Mouse (Mus musculus): Measurements from ENCODE around the gene Arhgef11. TPM values are rescaled to one million over a fixed set of nuclear protein-coding genes. Genes with fewer than 3 reads are reported as not detected.

Gene Arhgef11
- total RNA-seq, 2 experiments from 2014 or later = 2.1 to 5.3 TPM

DNA sequence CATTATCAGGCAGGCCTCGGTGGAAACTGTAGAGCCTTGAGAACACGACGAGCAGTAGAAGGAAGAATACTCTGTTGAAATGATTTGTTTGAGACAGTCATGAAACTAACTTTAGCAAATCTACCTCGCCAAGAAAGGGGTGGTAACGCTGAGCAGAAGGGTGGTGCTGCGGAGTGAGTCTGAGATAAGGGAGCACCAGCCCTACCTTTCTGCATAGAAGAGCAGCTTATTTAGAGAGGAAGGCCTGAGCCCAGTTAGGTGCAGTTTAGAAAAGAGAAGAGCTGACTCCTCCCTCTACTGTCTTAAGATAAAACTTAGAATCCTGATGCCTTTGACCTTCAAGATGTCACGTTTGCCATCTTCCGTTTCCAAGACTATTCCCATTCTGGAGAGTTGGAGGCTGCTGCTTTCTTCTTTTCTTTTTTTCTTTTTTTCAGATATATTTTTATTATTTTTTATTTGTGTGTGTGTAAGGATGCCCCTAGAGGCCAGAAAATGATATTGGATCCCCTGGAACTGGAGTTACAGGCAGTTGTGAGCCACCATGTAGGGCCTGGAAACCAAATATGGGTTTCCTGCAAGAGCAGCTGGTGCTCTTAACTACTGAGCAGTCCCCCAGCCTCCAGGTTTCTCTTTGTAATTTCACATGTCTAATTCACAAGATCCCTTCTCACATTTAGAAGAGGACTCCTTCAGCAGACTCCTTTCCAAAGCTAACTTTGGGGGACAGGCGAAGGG is 42.5 kb downstream of the Arhgef11 start:
- ATAC-seq (replicated peaks; ENCODE audit: low FRiP score, low TSS enrichment, poor library complexity, severe bottlenecking) = 0 out of 2 replicates have a peak, but pooled peaks have one; percentile 44

DNA sequence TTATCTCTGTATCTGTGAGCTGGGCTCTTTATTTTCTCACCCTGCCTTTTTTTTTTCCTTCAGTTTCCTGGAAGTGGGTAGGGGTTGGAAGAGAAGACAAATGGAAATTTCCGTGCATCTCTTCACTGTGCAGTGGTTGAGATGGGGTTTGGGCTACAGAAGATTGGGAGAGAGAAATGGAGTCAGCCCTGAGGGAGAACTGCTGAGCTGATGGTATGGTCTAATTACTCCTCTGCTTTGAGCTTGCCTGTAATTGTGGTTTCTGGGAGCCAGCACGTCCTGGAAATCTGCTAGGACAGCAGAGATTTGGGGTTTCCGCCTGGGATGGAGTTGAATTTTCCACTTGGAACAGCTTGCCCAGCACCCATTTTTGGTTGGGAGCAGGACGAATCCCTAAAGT is 43.1 kb downstream of the Arhgef11 start:
- no peak for ATAC-seq (replicated peaks; ENCODE audit: low FRiP score, low TSS enrichment, poor library complexity, severe bottlenecking)

DNA sequence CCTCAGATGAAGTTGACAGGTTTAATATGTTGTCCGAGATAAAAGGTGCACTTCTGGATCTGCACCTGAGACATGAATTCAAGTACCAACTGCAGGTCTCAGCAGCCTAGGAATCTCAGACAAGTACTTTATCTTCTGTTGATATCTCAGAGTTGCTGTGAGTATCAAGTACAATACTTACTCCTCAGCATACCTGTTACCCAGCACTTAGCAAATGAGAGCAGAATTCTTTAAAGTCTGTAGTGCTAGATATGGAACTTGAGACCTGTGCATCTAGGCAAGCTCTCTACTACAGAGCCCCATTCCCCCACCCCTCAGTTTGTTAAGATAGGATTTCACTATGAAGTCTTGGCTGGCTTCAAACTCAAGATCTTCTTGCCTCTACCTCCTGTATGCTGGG is 43.9 kb downstream of the Arhgef11 start:
- no peak for ATAC-seq (replicated peaks; ENCODE audit: low FRiP score, low TSS enrichment, poor library complexity, severe bottlenecking)

DNA sequence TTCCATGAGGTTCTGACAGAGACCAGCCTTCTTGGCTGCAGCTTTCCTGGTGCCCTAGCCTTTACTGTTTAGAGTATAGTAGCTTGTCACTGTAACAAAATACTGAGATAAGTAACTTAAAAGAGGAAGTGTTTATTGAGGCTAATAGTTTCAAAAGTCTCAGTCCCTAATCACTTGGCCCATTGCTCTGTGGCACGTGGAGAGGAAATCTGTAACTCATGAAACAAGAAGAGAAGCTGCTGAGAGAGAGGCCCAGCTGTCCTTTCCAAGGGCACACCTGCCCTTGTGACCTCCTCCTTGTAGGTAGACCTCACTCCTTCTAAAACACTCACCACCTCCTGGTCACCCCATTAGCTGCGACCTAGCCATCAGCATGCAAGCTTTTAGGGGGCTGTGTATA is 101.2 kb downstream of the Arhgef11 start:
- no peak for ATAC-seq (replicated peaks; ENCODE audit: low FRiP score, low TSS enrichment, poor library complexity, severe bottlenecking)

DNA sequence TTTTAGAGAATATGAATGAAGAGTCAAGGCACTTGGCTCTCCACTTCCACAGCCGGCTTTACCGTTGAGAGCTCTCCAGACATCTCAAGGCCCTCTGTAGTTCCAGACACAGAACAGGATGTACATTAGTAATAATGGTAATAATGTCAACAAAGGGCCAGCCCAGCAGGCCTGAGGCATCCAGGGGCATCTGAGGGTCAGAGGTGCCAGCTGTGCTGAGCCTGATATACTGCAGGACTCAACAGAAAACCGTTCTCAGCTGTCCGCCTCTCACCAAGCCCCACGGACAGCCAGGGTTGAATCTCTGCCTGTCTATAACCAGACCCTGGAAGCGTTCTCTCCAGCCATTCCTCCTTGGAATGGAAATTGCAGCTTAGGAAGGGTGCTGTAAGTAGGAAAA is 107.2 kb downstream of the Arhgef11 start:
- ATAC-seq (replicated peaks; ENCODE audit: low FRiP score, low TSS enrichment, poor library complexity, severe bottlenecking) = no peak

DNA sequence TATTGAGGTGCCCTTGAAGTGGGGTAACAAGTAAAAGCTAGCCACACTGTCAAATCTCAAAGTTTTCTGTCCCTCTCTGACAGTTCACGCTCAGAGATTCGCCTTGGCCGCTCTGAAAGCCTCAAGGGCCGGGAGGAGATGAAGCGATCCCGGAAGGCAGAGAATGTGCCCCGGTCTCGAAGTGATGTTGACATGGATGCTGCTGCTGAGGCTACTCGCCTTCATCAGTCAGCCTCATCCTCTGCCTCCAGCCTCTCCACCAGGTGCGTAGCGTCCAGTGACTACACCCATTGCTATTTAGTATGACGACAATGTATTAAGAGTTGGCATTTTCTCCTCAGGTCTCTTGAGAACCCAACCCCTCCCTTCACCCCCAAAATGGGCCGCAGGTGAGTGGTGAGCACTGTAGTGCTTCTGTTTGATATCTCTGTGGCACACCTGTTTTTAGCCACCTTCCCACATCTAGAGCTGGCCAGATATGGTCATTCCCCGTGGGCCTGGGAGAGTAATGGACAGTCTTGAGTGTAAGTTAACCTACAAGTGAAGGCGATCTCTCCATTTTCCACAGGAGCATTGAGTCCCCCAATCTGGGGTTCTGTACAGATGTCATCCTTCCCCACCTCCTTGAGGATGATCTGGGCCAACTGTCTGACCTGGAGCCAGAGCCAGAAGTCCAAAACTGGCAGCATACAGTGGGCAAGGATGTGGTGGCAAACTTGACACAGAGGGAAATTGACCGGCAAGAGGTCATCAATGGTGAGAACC is 108.2 kb downstream of the Arhgef11 start:
- ATAC-seq (replicated peaks; ENCODE audit: low FRiP score, low TSS enrichment, poor library complexity, severe bottlenecking) = no peak

DNA sequence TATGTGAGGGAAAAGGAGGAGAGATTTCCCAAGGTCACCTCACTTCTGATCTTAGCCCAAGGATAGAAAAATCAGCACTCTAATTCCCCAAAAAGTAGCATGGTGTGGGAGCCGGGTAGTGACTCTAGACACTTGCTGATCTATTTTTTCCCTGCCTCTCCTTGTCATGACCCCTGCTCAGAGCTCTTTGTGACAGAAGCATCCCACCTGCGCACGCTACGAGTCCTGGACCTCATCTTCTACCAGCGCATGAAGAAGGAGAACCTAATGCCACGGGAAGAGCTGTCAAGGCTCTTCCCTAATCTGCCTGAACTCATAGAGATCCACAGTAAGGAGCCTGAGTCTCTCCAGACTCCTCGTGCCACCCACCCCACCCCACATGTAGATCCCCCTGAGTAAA is 108.8 kb downstream of the Arhgef11 start:
- ATAC-seq (replicated peaks; ENCODE audit: low FRiP score, low TSS enrichment, poor library complexity, severe bottlenecking) = no peak

DNA sequence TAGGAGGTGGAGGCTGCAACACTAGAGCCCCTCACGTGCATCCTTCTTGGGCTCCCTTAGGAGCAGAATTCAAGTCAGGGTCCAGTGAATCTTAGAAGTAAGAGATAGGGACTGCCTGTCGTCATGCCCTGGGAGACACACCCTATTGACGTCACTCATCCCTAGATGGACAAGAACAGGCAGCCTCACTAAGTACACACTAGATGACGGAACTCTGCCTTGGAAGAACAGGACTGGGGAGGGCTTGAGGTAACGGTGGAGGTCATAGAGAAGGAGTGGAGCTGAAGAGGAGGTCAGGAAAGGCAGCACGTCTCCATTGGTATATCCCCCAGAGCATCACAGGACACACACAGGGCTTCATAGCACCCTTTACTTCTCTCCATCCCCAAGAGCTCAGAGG is 111.3 kb downstream of the Arhgef11 start:
- peak; percentile 13; the same call in 1 of the 2 replicates for ATAC-seq (replicated peaks; ENCODE audit: low FRiP score, low TSS enrichment, poor library complexity, severe bottlenecking)

DNA sequence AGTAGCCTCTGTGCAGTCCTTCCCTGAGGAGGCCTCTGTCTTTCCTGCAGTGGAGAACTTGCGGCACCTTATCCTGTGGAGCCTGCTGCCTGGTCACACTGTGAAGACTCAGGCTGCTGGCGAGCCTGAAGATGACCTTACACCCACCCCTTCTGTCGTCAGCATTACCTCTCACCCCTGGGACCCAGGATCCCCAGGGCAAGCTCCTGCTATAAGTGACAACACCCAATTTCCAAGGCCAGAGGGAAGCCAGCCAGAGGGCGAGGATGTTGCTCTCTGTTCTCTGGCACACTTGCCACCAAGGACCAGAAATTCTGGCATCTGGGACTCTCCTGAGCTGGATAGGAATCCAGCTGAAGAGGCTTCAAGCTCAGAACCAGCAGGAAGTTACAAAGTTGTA is 115.7 kb downstream of the Arhgef11 start:
- ATAC-seq (replicated peaks; ENCODE audit: low FRiP score, low TSS enrichment, poor library complexity, severe bottlenecking) = no peak

DNA sequence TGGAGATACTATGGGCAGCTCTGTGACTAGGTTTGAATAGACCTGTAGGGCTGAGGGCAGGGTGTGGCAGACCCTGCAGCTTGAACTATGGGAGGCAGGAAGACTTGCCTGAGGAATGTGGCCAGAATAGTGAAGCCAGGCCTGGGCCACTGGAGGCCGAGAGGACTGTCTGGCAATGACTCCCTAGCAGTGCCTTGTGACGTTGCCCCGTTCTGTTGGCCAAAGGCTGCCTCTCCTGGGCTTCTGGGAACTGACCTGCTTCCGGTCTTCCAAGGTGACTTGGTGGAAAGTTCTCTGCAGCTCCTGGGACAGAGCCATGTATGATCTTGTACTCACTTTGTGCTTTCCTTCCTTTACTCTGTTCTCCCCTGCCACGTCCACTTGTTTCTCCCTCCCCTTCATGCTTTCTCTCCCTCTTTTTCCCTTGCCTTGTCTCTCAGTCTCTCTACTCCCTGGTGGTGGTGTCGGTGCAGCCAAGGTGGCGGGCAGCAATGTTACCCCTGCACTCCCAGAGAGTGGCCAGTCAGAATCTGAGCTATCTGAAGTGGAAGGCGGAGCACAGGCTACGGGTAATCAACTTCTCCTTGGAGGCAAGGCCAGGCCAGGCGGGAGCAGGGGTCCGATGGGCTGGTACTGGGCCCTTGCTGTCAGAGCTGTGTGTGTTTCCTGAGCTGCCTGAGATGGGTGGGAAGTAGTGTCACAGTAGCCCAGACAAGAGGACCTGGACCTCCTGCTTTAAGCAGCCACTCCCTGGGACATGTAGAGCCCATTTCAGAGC is 116.8 kb downstream of the Arhgef11 start:
- ATAC-seq (replicated peaks; ENCODE audit: low FRiP score, low TSS enrichment, poor library complexity, severe bottlenecking) = no peak

DNA sequence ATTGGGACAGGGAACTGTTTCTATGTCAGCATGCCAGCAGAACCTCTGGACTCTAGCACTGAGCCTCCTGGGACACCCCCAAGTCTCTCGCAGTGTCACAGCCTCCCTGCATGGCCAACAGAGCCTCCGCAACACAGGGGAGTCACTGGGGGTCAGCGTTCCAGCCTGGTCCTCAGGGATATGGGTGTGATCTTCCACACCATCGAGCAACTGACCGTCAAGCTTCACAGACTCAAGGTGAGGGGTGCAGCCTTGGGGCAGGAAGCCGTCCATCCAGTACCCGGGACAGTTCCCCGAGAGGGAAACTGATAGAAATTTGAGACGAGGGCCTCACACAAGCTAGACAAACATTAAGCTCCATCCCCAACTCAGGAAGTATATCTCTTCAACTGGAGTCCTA is 118.0 kb downstream of the Arhgef11 start:
- no peak for ATAC-seq (replicated peaks; ENCODE audit: low FRiP score, low TSS enrichment, poor library complexity, severe bottlenecking)

DNA sequence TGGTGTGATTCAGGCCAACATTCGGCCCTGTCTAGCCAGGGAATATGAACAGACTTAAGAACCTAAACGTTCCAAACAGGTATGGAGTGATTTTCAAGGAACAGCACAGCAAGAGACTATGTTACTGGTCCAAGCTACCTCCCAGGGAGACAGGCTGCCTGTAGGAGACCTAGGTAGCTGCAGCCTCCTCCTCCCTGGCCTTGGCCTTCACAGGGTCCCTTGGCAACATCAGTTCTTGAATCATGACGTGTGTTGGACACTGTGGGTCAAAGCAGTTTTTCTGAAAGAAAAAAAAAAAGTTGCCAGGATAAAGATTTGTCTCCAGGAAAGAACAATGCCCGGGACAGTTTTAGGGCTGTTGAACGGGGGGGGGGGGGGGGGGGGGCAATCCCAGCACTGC is 121.5 kb downstream of the Arhgef11 start:
- no peak for ATAC-seq (replicated peaks; ENCODE audit: low FRiP score, low TSS enrichment, poor library complexity, severe bottlenecking)

DNA sequence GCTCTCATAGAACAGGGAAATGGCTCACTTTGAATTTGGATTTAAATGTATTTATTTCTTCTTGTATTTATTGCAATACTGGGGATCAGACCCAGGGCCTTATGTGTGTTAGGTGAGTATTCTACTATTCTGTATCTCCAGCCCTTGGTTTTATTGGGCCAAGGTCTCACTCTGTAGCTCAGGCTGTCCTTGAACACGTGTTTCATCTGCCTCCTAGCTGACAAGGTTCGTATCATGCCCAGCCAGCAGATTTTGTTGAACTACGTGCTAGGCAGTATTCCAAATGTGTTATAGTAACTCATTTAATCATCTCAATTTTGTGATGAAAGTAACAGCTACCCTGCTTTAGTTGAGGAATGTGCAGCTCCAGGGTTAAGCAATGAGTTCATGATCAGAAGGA is 124.7 kb downstream of the Arhgef11 start:
- no peak for ATAC-seq (replicated peaks; ENCODE audit: low FRiP score, low TSS enrichment, poor library complexity, severe bottlenecking)

DNA sequence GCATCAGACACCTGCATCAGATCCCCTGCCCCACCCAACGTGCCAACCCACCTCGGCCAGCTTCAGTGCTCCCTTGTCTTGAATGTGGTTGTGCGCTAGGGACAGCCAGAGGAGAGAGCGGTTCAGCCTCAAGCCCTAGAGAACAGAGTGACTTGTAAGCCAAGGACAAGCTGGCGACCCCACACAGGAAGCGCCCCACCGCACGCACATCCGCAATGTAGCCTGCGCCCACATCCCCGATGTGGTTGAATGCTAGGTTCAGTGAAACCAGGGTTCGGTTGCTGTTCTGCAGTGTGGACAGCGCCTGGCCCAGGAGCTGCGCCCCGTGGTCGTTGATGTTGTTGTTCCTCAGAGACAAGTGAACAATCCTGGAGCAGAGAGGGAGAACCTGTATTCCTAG is 125.4 kb downstream of the Arhgef11 start:
- ATAC-seq (replicated peaks; ENCODE audit: low FRiP score, low TSS enrichment, poor library complexity, severe bottlenecking) = no peak

DNA sequence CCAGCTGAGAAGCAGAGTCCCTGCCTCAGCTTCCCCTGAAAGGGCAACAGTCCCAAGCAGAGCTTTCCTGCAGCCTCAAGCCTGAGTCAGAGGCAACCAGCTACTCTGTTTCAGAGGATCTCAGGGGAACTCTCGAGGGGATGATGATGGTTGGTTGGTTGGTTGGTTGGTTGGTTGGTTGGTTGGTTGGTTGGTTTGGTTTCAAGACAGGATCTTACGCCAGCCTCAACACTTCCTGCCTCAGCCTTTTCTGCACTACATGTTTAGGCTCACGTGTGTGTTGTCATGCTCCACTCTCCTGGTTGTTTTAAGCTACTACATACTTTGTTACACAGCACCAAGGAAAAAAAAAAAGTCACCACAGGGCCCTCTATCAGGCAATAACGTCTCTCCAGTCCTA is 126.6 kb downstream of the Arhgef11 start:
- no peak for ATAC-seq (replicated peaks; ENCODE audit: low FRiP score, low TSS enrichment, poor library complexity, severe bottlenecking)

DNA sequence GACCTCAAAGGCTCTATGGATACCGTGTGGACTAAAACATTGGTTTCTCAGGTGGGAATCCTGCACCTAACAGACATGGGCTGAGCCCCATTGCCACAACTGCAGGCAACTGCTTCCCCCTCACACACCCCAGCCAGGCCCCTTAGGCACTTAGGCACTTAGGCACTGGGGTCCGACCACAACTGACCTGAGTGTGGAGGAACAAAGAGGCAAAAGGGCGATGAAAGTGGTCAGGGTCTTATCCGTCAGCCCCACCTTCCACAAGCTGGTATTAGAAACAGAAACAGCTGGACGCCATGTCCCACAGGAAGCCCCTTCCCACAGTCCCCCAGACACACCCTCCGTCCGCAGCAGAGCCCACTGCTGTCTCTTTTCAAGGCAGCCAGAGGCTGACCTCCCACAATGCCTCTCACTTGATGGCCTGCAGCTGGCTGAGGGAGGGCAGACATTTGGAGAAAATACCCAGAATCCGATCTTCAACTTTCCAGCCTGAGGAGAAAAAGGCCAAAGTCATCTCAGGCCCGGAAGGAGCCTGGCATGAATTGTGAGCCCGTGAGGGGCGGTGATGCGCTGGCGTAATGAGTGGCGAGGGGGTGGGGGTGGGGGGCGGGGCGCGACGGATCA is 127.8 kb downstream of the Arhgef11 start:
- ATAC-seq (replicated peaks; ENCODE audit: low FRiP score, low TSS enrichment, poor library complexity, severe bottlenecking) = no peak

DNA sequence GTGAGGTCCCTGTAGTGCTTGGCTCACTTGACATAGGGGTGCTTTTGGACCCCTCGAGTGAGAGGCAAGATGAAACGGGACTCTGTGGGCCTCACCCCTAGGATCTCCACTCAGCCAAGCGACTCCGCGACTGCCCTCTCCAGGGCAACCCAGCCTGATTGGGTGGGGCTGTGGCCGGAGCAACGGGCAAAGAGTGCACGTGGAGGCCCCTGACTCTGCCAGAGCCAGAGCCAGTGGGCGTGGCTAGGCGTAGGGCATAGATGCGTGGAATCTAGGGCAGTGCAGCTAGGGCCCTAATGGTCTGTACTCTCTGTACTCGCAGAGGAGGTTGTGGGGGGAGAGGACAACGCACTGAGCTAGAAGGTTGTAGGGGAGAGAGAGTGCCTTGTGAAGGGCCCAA is 131.1 kb downstream of the Arhgef11 start, which contains the start of gene Lrrc71:
Gene Lrrc71, minus strand, starts transcription at position 195 of the 400 bp plus-strand sequence.
- ATAC-seq (replicated peaks; ENCODE audit: low FRiP score, low TSS enrichment, poor library complexity, severe bottlenecking) = no peak

DNA sequence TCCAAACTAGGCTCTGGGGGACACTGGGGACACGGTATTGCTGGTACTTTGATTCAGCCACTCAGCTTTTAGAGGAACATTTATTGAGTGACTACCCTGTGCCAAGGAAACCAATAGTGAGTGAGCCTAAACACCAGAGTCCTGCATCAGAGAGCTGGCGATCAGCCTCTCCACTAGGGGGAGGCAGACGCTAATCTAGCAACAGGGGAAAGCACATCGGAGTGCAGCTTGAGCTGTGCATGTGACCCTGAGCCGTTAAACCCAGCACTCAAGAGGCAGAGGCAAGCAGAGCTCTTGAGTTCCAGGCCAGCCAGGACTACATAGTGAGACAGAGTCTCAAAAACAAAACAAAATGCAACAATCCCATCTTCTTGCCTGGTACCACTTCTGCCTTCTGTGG is 131.7 kb downstream of the Arhgef11 start:
- ATAC-seq (replicated peaks; ENCODE audit: low FRiP score, low TSS enrichment, poor library complexity, severe bottlenecking) = peak; percentile 65; the same call in 1 of the 2 replicates

DNA sequence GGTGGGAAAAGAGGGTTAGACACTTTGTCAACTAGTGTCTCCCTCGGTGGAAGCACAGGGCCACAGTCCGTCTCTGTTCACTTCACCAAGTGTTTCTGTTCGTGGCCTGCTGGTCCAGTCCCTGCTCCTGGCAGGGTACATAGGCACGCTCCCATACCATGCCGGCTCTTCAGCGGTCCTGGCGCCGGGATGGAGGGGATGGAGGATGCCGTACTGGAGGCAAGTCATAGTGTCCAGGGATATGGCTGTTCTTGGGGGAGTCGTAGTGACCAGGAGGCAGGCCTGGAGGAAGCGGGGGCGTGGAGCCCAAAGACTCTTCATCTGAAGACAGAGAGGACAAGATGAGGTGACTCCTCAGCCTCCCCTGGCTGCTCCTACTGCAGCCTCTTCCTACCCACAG is 132.6 kb downstream of the Arhgef11 start:
- ATAC-seq (replicated peaks; ENCODE audit: low FRiP score, low TSS enrichment, poor library complexity, severe bottlenecking) = no peak

DNA sequence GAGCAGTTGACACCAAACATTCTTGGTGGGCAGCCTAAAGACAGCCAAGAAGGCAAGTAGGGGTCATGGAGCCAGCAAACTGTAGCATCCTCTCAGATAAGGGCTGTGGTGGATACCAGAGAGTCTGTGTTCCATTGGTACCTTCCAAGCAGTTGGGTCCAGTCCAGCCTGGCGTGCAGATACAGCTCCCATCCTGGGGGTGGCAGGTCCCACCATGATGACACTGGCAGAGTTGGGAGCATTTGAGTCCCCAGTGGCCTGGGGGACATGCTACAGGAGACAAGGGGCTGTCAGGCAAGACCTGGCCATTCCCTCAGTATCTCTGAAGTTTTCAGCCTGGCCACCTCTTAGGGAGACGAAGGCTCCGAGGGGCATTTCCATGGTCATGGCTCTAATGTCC is 135.2 kb downstream of the Arhgef11 start:
- no peak for ATAC-seq (replicated peaks; ENCODE audit: low FRiP score, low TSS enrichment, poor library complexity, severe bottlenecking)
